Mouse (Mus musculus) induced T-regulatory cell, adult 2 months (primary cell): Measurements from ENCODE around the gene Nelfb.

Experiments
- DNase-seq: peaks from one replicate; pipeline ENCODE4 v3.0.0-alpha.2; 2012; ENCODE audit warnings: low read depth

Gene Nelfb

DNA sequence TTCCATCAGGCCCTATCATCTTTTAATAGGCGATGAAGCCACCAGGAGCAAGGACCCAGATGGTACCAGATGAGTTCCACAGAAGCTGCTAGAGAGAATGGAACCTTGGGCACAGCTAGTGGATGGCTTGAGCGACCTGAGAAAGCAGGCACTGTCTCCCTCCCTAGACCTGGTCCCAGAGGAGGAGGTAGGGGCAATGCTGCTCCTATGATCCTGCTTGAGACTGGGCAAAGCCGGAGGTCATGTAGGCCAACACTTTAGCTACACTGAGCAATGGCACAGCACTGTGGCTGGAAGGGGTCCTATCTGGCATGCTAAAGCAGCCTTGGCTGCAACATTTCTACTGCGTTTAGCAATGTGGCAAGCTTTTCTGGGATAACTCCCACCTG, 35.6 kb downstream of the Nelfb start:
- DNase-seq, result no peak

DNA sequence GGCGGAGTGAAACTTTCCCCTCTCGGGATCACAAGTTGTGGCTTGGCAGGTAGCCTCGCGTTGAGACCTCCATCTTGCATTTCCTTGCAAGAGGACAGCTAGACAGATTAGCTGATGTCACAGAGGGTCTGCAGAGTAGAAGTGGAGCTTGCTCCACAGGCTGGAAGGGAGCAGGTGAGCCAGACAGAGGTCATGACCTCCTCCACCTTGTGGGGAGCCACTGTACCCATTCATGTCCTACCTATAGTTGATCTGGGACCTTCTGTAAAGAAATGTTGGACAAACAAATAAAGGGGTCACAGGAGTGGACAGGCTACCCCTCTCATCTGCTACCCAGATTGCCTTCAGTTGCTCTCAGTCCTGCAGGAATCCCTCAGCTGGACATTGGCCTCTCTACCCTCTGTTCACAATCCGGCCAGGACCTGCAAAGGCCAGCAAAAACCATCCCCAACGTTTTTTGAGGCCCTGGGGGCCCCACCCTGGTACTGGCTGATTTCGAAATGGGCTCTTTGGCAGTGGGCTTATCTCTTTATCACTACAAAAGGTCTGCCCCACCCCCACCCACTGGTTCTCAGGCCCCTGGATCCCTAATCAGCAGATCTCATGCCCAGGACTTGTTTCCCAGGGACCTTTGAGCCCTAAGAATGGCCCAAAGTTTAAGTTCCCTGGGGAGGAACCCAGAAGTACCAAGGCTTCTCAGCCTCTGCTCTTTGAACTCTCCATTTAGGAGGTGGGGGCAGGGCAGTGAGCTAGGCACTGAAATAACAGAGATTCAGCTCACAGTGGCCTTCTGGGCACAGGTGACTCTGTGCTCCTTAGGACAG, 36.2 kb downstream of the Nelfb start:
- no peak for DNase-seq

DNA sequence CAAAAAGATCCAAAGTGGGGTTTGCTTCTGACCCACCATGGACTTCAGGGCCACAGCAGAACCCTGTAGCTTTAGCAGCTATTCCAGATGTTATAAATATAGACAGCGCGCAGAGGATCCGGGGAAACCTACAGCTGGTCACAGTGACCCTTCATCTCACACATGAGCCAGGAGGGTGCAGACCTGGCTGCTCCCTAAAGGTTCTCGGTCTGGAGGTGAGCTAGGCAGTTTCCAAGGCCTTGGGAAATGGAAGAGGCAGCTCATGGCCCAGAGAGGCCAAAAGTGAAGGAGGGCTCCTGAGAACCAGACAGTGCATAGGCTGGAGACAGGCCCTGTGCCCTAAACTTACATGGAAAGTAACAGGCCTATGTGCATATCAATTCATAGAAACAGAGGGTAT, 37.5 kb downstream of the Nelfb start:
- no peak for DNase-seq

DNA sequence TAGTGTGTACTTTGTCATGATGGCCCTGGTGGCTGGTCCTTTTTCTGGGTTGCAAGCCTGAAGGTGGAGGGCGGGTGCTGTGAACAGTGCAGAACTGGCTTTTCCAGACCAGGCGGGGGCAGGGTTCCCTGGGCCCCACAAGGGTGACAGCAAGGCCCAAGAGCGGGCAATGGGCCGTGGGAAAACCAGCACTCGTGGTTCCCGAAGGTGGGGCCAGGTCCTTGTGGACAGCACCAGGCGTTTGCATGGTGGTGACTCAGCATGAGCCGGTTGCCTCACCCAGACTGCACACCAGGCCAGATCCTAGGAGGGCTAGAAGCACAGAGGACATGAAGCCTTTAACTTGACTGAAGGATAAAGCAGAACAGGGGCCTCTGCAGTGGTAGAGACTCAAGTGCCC, 38.7 kb downstream of the Nelfb start:
- no peak for DNase-seq

DNA sequence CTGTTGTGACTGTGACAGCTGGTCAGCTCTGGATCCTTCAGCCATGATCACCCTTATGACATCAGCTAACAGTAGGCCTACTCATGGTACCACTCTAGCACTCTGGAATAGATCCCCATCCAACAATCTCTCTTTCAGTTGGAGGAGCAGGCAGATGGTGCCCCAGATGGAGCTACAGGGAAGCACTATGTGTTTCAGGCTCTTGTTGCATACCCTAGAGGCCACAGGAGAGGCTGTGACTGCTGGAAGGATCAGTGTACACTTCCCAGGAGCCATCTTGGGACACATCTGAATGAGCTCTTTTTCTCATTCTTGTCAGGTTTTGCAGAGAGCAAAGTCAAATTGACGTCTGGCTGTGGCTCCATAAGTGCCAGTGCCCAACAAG, 39.5 kb downstream of the Nelfb start:
- DNase-seq, result no peak

DNA sequence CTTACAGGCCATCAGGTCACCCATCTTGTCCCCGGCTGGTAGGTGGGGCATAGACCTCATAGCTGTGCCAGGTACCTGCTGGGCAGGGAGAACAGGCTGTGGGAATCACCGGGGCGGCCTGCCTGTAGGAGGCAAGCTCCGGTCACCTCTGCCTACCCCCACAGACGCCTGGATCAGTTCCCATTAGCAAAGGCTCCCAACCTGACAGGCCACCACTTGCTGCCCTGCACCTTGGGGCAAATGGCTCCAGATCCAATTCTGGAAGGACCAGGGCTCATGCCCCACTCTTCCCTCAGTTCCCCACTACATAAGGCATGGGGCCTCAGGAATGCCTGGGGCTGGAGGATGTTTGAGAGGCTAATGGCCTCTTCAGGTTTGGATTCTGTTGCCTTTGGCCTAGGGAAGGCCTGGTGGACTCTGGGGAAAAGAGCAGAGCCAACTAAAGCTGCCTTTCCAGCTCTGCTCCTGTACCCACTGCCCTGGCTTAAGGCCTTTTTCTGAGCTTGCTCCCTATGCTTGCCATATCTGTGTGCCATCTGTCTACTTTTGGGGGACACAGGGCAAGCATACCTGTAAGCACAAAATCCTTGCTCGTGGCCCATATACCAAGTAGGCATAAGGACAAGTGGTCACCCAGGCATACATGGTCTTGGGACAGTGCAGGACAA, 40.1 kb downstream of the Nelfb start:
- no peak for DNase-seq

DNA sequence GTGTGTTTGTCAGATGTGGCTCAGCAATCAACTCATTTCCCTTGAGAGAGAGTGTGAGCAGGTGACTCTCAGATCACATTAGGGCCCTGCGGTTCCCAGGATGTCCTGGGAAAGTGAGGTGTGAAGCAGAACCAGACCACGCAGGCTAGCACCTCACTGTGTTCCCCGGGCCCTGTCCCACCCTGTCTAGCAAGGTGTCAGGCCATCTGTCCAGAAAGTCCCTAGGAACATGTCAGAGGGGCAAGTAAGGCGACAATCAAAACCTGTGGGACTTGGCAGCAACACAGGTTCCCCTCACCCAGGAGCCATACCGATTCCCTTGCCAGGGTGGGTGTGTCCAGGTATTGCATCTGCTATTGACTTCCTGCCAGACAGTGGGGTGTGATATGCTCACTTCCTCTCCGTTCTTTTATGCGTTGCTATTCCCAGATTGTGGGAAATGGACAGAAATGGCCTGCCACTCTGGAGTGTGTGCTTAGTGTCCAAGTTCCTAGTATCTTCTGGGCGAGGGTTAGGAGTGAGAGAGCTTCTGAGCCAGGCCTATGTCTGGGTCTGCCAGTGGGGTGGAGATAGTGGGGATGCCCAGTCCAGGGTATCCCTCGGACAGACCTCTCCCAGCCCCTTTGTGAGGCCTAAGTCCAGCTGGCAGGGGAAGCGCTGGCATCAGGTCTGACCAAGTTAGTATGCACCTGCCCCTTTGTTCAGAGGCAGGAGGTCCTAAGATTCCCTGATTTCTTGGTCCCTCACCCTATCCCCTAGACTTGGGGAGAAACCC, 40.8 kb downstream of the Nelfb start:
- peak; percentile 50 for DNase-seq

DNA sequence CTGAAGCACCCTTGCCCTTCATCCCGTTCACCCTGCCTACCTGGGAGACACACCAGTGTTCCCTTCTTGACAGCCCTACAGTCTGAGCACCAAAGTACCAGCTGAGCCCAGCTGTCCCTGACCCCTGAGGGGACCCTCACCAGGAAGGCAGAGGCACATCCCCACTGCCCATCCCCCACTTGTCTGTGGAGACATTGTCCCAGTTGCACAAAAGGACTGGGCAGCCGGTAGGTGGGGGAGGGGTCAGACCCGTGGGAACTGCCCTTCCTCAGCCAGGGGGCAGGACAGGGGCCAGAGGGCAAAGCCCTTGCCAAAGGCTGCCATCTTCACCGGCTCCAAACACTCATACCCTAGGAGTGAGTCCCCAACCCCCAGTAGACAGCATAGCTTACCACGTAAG, 41.5 kb downstream of the Nelfb start:
- no peak for DNase-seq

DNA sequence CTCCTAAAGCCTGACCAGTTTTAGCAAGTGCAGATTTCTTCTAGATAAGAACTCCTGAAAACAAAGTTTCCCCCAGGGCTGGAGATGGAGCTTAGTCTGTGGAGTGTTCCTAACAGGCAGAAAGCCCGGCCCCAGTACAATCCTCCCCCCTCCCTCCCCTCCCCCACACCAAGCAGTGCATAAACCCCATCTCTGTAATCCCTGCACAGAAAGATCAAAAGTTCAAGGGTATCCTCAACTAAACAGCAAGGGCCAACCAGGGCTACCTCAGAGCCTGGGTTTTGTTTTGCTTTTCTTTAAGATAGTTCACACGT, 42.7 kb downstream of the Nelfb start:
- DNase-seq, result no peak

DNA sequence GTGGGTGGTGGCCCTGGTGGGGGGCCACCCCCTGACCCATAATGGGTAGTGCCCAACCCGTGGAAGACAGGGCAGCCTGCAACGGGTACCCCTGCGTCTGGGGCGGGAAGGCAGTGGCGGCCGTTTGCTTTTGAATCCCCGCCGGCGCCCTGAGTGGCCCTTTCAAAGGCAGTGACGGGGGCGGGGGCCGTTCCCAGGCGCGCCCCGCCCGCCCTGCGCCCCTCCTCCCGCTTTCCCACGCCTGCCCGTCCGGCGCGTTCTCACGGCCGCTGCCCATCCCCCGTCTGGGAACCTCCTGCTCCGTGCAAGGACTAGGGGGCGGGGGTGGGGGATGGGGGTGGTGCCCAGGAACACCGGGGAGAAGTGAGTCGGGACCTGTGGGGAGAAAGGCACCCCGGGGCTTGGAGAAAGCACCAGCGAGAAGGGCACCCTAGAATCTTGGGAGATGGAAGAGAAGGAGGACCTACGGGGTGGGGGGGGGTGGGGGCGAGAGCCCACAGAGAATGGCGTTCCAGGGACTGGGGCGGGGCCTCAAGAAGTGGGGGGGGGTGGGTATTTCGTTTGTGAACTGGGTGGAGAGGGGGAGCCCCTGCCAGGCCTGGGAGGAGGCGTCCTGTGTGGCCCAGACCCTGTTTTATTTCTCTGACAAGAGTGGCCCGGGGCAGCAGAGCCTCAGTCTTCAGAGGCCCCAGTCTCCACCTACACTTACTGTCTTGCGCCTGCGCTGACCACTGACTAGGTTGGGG, 43.2 kb downstream of the Nelfb start:
- DNase-seq, result peak; percentile 80

DNA sequence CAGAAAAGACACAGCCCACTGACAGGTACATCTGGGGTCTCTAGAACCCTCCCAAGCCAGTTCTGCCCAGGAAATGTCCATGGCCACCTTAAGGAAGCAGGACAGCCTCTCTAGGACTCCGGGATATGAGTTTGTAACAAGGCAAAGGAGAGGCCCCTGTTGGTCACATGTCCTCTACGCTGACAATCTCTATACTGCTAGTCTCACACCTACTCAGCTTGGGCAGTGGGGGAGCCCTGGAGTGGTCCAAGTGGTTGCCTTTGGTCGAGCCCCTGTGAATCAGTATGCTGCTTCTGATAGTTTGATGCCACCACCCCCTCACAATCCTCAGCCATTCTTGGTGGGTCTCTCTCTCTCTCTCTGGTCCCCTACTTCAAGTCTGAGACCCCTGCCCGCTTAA, 43.8 kb downstream of the Nelfb start:
- peak; percentile 50 for DNase-seq

DNA sequence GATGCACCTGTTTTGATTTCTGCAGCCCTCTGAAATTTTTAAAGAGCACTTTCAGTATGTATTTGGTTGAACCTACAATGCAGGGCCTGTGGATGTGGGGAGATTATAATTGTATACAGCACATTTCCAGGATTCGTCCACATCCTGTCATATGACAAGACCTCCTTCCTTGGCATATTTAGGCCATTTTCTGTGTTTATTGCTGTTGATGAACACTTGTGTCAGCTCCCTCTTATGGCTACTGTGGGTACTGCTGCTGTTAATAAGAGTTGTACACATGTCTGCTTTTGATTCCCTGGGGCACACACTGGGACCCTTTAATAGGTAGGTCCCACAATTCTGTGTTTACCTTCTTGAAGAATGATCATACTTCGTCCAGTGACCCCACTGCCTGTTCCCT, 53.6 kb downstream of the Nelfb start:
- DNase-seq, result peak; percentile 88

DNA sequence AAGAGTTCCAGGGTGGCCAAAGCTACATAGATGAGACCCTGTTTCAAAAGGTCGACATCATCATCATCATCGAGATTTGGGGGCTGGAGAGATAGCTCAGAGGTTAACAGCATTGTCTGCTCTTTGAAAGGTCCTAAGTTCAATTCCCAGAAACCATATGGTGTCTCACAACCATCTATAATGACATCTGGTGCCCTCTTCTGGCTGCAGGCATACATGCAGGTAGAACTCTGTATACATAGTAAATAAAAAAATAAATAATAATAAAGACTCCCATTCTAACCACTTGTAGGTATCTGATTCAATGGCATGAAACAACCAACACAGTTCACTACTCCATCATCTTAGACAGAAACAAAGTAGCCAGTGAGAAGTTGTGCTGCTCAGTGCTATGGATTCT, 54.3 kb downstream of the Nelfb start:
- peak; percentile 66 for DNase-seq

DNA sequence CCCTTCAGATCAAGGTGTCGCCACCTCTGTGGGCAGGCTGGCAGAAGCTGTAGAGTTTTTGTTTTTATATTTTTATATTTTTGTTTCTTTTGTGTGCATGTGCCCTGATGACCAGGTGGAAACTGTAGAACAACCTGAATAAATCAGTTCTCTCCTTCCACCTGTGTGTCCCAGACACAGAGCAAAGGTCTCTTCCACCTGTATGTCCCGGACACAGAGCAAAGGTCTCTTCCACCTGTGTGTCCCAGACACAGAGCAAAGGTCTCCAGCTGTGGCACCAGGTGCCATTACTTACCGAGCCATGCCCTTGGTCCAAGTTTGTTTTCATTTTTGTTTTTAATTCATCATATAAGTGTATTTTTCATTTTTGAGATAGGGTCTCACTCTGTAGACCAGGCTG, 55.1 kb downstream of the Nelfb start:
- DNase-seq, result no peak

DNA sequence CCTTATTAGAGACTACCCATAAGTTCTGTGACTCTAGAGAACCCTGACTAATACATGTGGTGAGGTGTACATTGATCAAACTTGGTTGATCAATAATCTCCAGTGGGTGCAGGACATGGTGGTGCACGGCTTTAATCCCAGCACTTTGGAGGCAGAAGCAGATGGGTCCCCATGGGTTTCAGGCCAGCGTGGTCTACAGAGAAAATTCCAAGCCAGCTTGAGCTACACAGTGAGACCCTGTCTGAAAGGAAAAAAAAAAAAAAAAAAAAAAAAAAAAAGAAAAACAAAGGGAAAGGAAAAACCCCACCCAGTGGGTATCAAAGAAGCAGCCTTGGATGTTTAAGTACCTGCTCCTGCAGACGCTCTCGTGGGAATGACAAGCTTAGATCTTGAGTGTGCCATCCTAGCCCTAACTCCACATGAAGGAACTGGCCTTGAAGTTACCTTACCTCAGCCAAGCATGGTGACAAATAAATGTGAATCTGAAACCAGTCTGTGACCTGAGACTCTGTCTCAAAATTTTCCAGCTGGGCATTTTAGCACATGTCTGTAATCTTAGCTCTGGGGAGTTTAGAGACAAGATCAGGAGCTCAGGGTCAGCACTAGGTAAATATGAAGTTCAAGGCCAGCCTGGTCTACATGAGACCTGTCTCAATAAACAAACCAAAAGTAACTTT, 59.9 kb downstream of the Nelfb start:
- no peak for DNase-seq
